Mouse (Mus musculus) intestine, embryonic 16.5 days (tissue): ENCODE results near the gene Eml4. TPM values are rescaled to one million over a fixed set of nuclear protein-coding genes. Genes with fewer than 3 reads are reported as not detected.

Experiments
- ATAC-seq: fragments of 200-750 bp; cut with Nextera tagmentation; 2 replicates; pipeline ENCODE4 v1.8.0; 2017; ENCODE audit warnings: moderate TSS enrichment, moderate library complexity
- H3K27ac ChIP-seq: fragments of 300-500 bp; sonication (generic); 2 replicates; pipeline ENCODE4 v1.5.1; 2014; ENCODE audit warnings: mild to moderate bottlenecking, low read length
- H3K27me3 ChIP-seq: fragments of 300-500 bp; sonication (generic); replicated peaks from 2 replicates; pipeline ENCODE4 v1.6.1; 2014; ENCODE audit warnings: low read length, control low read depth, mixed read lengths; ENCODE audit not compliant: control insufficient read depth, insufficient read depth
- H3K36me3 ChIP-seq: fragments of 300-500 bp; sonication (generic); 2 replicates; pipeline ENCODE4 v1.6.1; 2014; ENCODE audit warnings: low read length, control low read depth; ENCODE audit not compliant: control insufficient read depth, insufficient read depth
- H3K4me1 ChIP-seq: fragments of 300-500 bp; sonication (generic); 2 replicates; pipeline ENCODE4 v1.6.1; 2014; ENCODE audit warnings: low read length, control low read depth, mixed read lengths; ENCODE audit not compliant: control insufficient read depth, insufficient read depth
- H3K4me2 ChIP-seq: fragments of 300-500 bp; sonication (generic); 2 replicates; pipeline ENCODE4 v1.6.1; 2014; ENCODE audit warnings: low read depth, low read length, control low read depth
- H3K4me3 ChIP-seq: fragments of 300-500 bp; sonication (generic); 2 replicates; pipeline ENCODE4 v1.5.1; 2014; ENCODE audit warnings: mild to moderate bottlenecking, low read length
- H3K9ac ChIP-seq: fragments of 300-500 bp; sonication (generic); 2 replicates; pipeline ENCODE4 v1.6.1; 2014; ENCODE audit warnings: low read depth, low read length
- H3K9me3 ChIP-seq: fragments of 300-500 bp; sonication (generic); 2 replicates; pipeline ENCODE4 v1.6.1; 2016; ENCODE audit warnings: low read length, control low read depth; ENCODE audit not compliant: control insufficient read depth
- WGBS: fragments of 180-500 bp; shearing (Covaris S2); extraction: QIAGEN DNeasy Blood & Tissue Kit; methylation state at CpG from one replicate; pipeline ENCODE4 v1.1.7; 2014; 5-methylcytosine and 5-hydroxymethylcytosine counted together
- polyA plus RNA-seq: library from polyadenylated mRNA; unstranded; fragments of >200 nt; fragmentation: Nextera tagmentation; extraction: Ambion mirVana; gene quantifications from 2 replicates; pipeline ENCODE4 v1.2.1, GENCODE M21; 2015

The Eml4 gene
- 26.3 and 28.8 TPM in 2 replicates for polyA plus RNA-seq

- H3K4me1 ChIP-seq = peaks cover 19% of the 10 kb centered on the region
- no peaks in the 10 kb centered on the region for H3K36me3 ChIP-seq
- H3K4me2 ChIP-seq = peak within 1 kb of the TSS; percentile 72
- H3K9ac ChIP-seq = peak within 1 kb of the TSS; percentile 94
- 2% methylated on average over 50 of the region's 62 CpGs for WGBS
- H3K27me3 ChIP-seq = no peaks in the 10 kb centered on the region
- peak within 1 kb of the TSS; percentile 87 for H3K4me3 ChIP-seq
- no peaks in the 10 kb centered on the region for H3K9me3 ChIP-seq
- H3K27ac ChIP-seq = peak within 1 kb of the TSS; percentile 89
- peak; percentile 96 for ATAC-seq
Measured at GRCm38 (mm10) chr17:83350379-83351091, at the start of gene Eml4. Gene Eml4 (plus strand): TSS chr17:83350931.

GRCm38 (mm10) chr17:83301433-83301832, 49.3 kb upstream of the Eml4 start:
- no peak overlapping the region for H3K27ac ChIP-seq
- H3K4me3 ChIP-seq = no peak overlapping the region
- 78% methylated on average over 5 of the region's 5 CpGs for WGBS
- ATAC-seq = no peak
- H3K4me1 ChIP-seq = no peaks in the 10 kb centered on the region
- H3K9ac ChIP-seq = no peak overlapping the region
- H3K36me3 ChIP-seq = no peaks in the 10 kb centered on the region
- H3K27me3 ChIP-seq = no peaks in the 10 kb centered on the region
- H3K4me2 ChIP-seq = no peak overlapping the region
- no peaks in the 10 kb centered on the region for H3K9me3 ChIP-seq

GRCm38 (mm10) chr17:83304089-83304822, 46.5 kb upstream of the Eml4 start:
- WGBS = 84% methylated on average over 7 of the region's 7 CpGs
- Histone ChIP-seq H3K9ac (no peak overlapping the region), H3K27ac (no peak overlapping the region), H3K4me1 (peaks cover 18% of the 10 kb centered on the region), H3K36me3 (no peaks in the 10 kb centered on the region), H3K4me3 (no peak overlapping the region), H3K4me2 (no peak overlapping the region), H3K9me3 (no peaks in the 10 kb centered on the region), H3K27me3 (no peaks in the 10 kb centered on the region)
- ATAC-seq = no peak

GRCm38 (mm10) chr17:83306964-83307640, 43.6 kb upstream of the Eml4 start:
- Histone ChIP-seq H3K27me3 (no peaks in the 10 kb centered on the region), H3K4me1 (peaks cover 18% of the 10 kb centered on the region), H3K27ac (peak overlapping the region; percentile 96), H3K9ac (no peak overlapping the region), H3K4me2 (peak overlapping the region; percentile 13; the same call in 1 of the 2 replicates), H3K36me3 (no peaks in the 10 kb centered on the region), H3K9me3 (no peaks in the 10 kb centered on the region), H3K4me3 (no peak overlapping the region)
- WGBS = 57% methylated on average over 12 of the region's 12 CpGs
- peak; percentile 61 for ATAC-seq

GRCm38 (mm10) chr17:83307641-83308296, 43.0 kb upstream of the Eml4 start:
- Histone ChIP-seq H3K9me3 (no peaks in the 10 kb centered on the region), H3K4me3 (no peak overlapping the region), H3K27ac (peak overlapping the region; percentile 96), H3K27me3 (no peaks in the 10 kb centered on the region), H3K4me1 (peaks cover 25% of the 10 kb centered on the region), H3K4me2 (peak overlapping the region; percentile 13; the same call in 1 of the 2 replicates), H3K36me3 (no peaks in the 10 kb centered on the region), H3K9ac (peak overlapping the region; percentile 27; the same call in 1 of the 2 replicates)
- peak; percentile 82 for ATAC-seq
- WGBS = 61% methylated on average over 11 of the region's 11 CpGs

GRCm38 (mm10) chr17:83308451-83308850, 42.3 kb upstream of the Eml4 start:
- Histone ChIP-seq H3K9ac (0 out of 2 replicates have a peak overlapping the region, but pooled peaks have one; percentile 27), H3K4me1 (peaks cover 30% of the 10 kb centered on the region), H3K4me2 (no peak overlapping the region), H3K27me3 (no peaks in the 10 kb centered on the region), H3K9me3 (no peaks in the 10 kb centered on the region), H3K27ac (peak overlapping the region; percentile 96), H3K36me3 (no peaks in the 10 kb centered on the region), H3K4me3 (no peak overlapping the region)
- WGBS = 43% methylated on average over 4 of the region's 4 CpGs
- ATAC-seq = peak; percentile 90

- H3K4me2 ChIP-seq = no peak overlapping the region
- H3K27ac ChIP-seq = peak overlapping the region; percentile 96
- H3K9ac ChIP-seq = no peak overlapping the region
- H3K27me3 ChIP-seq = no peaks in the 10 kb centered on the region
- ATAC-seq = no peak
- no peak overlapping the region for H3K4me3 ChIP-seq
- H3K4me1 ChIP-seq = peaks cover 30% of the 10 kb centered on the region
- H3K9me3 ChIP-seq = no peaks in the 10 kb centered on the region
- 26% methylated on average over 1 of the region's 1 CpGs for WGBS
- no peaks in the 10 kb centered on the region for H3K36me3 ChIP-seq
Measured at GRCm38 (mm10) chr17:83309243-83309642, 41.5 kb upstream of the Eml4 start.

GRCm38 (mm10) chr17:83311806-83312205, 38.9 kb upstream of the Eml4 start:
- Histone ChIP-seq H3K27me3 (no peaks in the 10 kb centered on the region), H3K36me3 (no peaks in the 10 kb centered on the region), H3K9ac (no peak overlapping the region), H3K9me3 (no peaks in the 10 kb centered on the region), H3K4me2 (no peak overlapping the region), H3K4me3 (no peak overlapping the region), H3K27ac (no peak overlapping the region), H3K4me1 (peaks cover 33% of the 10 kb centered on the region)
- no peak for ATAC-seq
- WGBS = 76% methylated on average over 5 of the region's 5 CpGs
